Mouse (Mus musculus) heart, adult 2 months (tissue): ENCODE results near the gene Kifc5b.

Experiments
- CTCF ChIP-seq: fragments of 200-600 bp; IDR thresholded peaks from 2 replicates; pipeline ENCODE4 v1.8.1; 2022; ENCODE audit warnings: antibody characterized with exemption, mild to moderate bottlenecking, moderate library complexity
- EP300 ChIP-seq: fragments of 200-500 bp; IDR thresholded peaks from 2 replicates; pipeline ENCODE4 v1.6.1; 2011; ENCODE audit warnings: low read depth, low read length, control low read depth; ENCODE audit not compliant: insufficient read depth
- POLR2A ChIP-seq: fragments of 200-500 bp; IDR thresholded peaks from 2 replicates; pipeline ENCODE4 v1.6.1; 2011; ENCODE audit warnings: mild to moderate bottlenecking, low read depth, low read length, control low read depth; ENCODE audit not compliant: insufficient read depth

GRCm38 (mm10) chr17:26974547-26974946, 57.7 kb downstream of the Kifc5b start:
- TF ChIP-seq EP300 (no peak), POLR2A (no peak), CTCF (no peak)
